Mouse (Mus musculus) stomach, embryonic 14.5 days (tissue): ENCODE data around the gene Gdf5. TPM values are rescaled to one million over a fixed set of nuclear protein-coding genes. Genes with fewer than 3 reads are reported as not detected.
A peak's percentile ranks its signal among the peaks of the same experiment; 100 is the strongest.
"Not testable (repeated sequence)": the region's sequence is repeated elsewhere in the genome, so short reads cannot be mapped to it uniquely, and the experiment has no call there.

Experiments
- ATAC-seq: fragments of 200-750 bp; cut with Nextera tagmentation; 2 replicates; pipeline ENCODE4 v1.8.0; 2017; ENCODE audit warnings: low read depth, moderate TSS enrichment; ENCODE audit not compliant: insufficient number of reproducible peaks, insufficient read depth, low FRiP score
- H3K27ac ChIP-seq: fragments of 300-500 bp; sonication (generic); 2 replicates; pipeline ENCODE4 v1.5.1; 2014; ENCODE audit warnings: mild to moderate bottlenecking, low read length, moderate library complexity, mixed read lengths
- H3K27me3 ChIP-seq: fragments of 300-500 bp; sonication (generic); 2 replicates; pipeline ENCODE4 v1.6.1; 2014; ENCODE audit warnings: low read length, control low read depth, mixed read lengths; ENCODE audit not compliant: control insufficient read depth, insufficient read depth
- H3K36me3 ChIP-seq: fragments of 300-500 bp; sonication (generic); 2 replicates; pipeline ENCODE4 v1.6.1; 2014; ENCODE audit warnings: mild to moderate bottlenecking, control low read depth, low read length, moderate library complexity, mixed read lengths; ENCODE audit not compliant: control insufficient read depth, insufficient read depth
- H3K4me1 ChIP-seq: fragments of 300-500 bp; sonication (generic); 2 replicates; pipeline ENCODE4 v1.6.1; 2014; ENCODE audit warnings: low read length, control low read depth, mixed read lengths; ENCODE audit not compliant: control insufficient read depth, insufficient read depth
- H3K4me2 ChIP-seq: fragments of 300-500 bp; sonication (generic); replicated peaks from 2 replicates; pipeline ENCODE4 v1.6.1; 2014; ENCODE audit warnings: low read depth, low read length, control low read depth
- H3K4me3 ChIP-seq: fragments of 300-500 bp; sonication (generic); 2 replicates; pipeline ENCODE4 v1.5.1; 2014; ENCODE audit warnings: low read depth, low read length, control low read depth
- H3K9ac ChIP-seq: fragments of 300-500 bp; sonication (generic); replicated peaks from 2 replicates; pipeline ENCODE4 v1.6.1; 2014; ENCODE audit warnings: low read depth, mild to moderate bottlenecking, control low read depth, low read length, moderate library complexity, mixed read lengths
- H3K9me3 ChIP-seq: fragments of 300-500 bp; sonication (generic); 2 replicates; pipeline ENCODE4 v1.6.1; 2016; ENCODE audit warnings: low read depth, low read length, control low read depth; ENCODE audit not compliant: control insufficient read depth
- WGBS: fragments of 180-500 bp; shearing (Covaris S2); extraction: QIAGEN DNeasy Blood & Tissue Kit; methylation state at CpG from one replicate; pipeline ENCODE4 v1.1.7; 2014; 5-methylcytosine and 5-hydroxymethylcytosine counted together
- polyA plus RNA-seq: library from polyadenylated mRNA; unstranded; fragments of >200 nt; fragmentation: Nextera tagmentation; extraction: Ambion mirVana; gene quantifications from 2 replicates; pipeline ENCODE4 v1.2.1, GENCODE M21; 2014

Gdf5 gene
- polyA plus RNA-seq, 1 experiment from 2014 or later = 1.2 TPM

DNA sequence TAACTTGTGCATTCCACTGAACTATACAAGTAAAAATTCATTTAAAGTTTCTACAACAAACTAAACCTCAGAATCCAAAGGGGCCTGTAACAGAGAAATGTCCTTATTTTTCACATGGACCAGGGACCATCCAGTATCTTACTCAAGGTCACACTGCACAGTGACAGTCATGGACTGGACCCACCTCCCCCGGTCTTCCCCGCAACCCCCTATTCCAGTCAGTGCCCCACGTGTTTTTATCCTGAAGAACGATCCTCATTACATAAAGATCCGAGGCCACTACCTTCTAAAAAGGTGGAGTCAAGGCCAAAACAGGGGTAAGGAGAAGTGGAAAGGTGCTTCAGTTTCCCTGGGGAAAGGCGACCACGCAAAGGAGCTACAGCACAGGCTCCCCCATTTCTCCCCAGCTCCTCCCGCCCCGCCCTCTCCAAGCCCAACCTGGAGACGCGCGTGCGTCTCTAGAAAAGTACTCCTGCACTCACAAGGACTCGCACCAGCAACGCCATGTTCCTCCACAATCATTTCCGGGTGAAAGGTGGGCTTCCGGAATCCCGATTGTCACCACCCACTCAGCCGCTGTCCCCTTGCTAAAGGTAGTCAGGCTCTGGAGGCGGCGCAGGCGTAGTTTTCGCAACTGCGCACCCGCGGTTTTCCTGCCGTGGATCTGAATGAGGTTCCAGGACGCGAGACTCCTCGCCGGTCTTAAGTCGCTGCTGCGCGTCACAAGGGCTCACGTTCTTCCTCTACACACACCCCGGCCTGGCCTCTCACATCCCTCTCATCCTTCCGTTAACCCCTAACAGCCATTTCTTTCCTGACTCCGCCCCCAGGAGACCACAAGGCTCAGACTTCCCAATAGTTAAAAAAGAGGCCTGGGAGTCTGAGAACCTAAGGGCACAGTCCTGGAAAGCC, 15.4 kb downstream of the Gdf5 start, which contains the start of gene Uqcc1:
Gene Uqcc1, minus strand, starts transcription at position 780 of the 912 bp plus-strand sequence.
- Histone ChIP-seq H3K4me1 (peaks cover 7% of the 10 kb centered on the region), H3K4me3 (peak within 1 kb of the TSS; percentile 56), H3K9ac (peak within 1 kb of the TSS; percentile 50), H3K36me3 (no peaks in the 10 kb centered on the region), H3K4me2 (peak within 1 kb of the TSS; percentile 75), H3K9me3 (no peaks in the 10 kb centered on the region), H3K27me3 (no peaks in the 10 kb centered on the region), H3K27ac (peak within 1 kb of the TSS; percentile 88)
- under 1% methylated on average over 38 of the region's 38 CpGs for WGBS
- ATAC-seq = peak; percentile 88

DNA sequence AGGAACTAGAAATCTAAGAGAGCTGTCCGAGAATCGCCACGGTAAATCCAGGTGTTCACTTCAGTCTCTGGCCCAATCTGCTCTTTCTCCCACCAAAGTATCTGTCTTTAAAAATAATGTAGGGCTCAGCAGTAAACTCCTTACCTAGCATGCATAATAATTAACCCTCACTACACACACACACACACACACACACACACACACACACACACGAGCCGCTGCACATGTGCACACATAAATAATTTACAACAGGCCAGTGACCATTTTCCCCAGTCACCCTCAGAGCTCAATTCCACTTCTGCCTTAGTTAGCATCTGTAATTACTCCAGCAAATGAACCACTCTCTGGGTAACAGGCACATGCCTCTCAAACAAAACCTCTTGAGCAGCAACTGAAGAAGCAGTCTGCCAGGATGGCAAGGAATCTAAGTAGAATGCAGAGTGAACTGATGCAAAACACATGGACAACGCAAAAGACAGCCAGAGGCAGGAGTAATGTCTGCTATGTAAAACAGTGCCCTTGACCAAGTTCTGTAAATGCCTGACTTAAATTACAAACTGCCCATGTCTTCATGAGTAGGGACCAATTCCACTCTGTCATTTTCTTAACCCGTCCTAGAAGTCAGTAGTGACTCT, 16.3 kb downstream of the Gdf5 start:
- no peaks in the 10 kb centered on the region for H3K9me3 ChIP-seq
- H3K4me2 ChIP-seq = peak overlapping the region; percentile 75
- WGBS = 74% methylated on average over 7 of the region's 7 CpGs
- H3K4me3 ChIP-seq = peak overlapping the region; percentile 56
- H3K9ac ChIP-seq = peak overlapping the region; percentile 50
- no peaks in the 10 kb centered on the region for H3K27me3 ChIP-seq
- H3K36me3 ChIP-seq = no peaks in the 10 kb centered on the region
- no peak for ATAC-seq
- H3K4me1 ChIP-seq = peaks cover 7% of the 10 kb centered on the region
- no peak overlapping the region for H3K27ac ChIP-seq

DNA sequence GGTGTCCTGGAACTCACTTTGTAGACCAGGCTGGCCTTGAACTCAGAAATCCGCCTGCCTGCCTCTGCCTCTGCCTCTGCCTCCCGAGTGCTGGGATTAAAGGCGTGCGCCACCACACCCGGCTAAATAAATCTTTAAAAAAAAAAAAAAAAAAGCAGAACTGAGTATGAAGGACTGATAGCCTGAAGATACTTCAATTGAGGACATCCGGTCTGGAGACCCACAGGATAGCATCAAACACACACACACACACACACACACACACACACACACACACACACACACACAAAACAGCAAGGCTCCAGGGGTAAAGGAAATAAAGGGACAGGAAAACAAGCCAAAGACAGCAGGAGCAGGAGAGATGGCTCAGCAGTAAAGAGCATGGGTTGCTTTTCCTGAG, 20.0 kb downstream of the Gdf5 start:
- not testable (repeated sequence) for H3K4me1 ChIP-seq, H3K9me3 ChIP-seq, H3K27ac ChIP-seq, H3K9ac ChIP-seq, H3K4me2 ChIP-seq, H3K27me3 ChIP-seq, ATAC-seq, H3K4me3 ChIP-seq, H3K36me3 ChIP-seq
- 93% methylated on average over 6 of the region's 6 CpGs for WGBS

DNA sequence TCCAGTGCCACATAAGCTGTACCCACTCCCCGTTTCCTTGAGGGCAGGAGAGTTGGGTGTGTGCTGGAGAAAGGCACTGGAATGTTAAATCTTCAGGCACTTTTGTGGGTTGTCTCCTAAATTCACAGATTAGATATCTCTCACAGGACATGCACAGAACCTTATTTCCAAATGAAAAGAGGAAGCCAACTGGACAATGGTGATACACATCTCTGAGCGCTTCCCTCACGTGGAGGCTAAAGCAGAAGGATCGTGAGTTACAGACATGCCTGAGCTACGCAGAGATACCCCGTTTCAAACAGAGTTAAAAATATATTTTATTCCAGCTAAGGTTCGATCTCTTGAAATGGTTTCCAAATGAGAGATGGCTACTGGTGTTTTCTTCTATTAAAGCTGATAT, 22.0 kb downstream of the Gdf5 start:
- Histone ChIP-seq H3K4me2 (no peak overlapping the region), H3K4me1 (no peaks in the 10 kb centered on the region), H3K9me3 (no peaks in the 10 kb centered on the region), H3K36me3 (peaks cover 11% of the 10 kb centered on the region; the same call in 1 of the 2 replicates), H3K27ac (no peak overlapping the region), H3K4me3 (no peak overlapping the region), H3K9ac (no peak overlapping the region), H3K27me3 (no peaks in the 10 kb centered on the region)
- WGBS = 95% methylated on average over 7 of the region's 7 CpGs
- ATAC-seq = no peak

DNA sequence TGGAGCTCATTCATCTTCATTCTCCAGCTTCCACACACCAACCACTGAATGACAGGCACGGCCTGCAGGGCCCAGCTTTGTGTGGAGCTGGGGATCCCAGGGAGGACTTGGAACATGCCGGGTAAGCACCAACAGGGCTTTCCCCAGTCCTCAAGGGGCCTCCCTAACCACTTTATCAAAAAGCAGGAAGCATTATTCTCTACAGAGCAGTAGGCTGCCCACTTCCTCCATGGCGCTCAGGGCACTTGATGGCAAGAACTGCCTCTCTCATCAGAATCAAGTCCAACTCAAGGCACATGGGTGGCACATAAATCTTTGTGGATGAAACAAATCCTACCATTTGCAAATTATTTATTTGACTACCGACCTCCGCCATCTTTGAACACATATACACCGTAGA, 30.5 kb downstream of the Gdf5 start:
- Histone ChIP-seq H3K9me3 (no peaks in the 10 kb centered on the region), H3K27me3 (no peaks in the 10 kb centered on the region), H3K4me1 (no peaks in the 10 kb centered on the region), H3K9ac (no peak overlapping the region), H3K4me3 (no peak overlapping the region), H3K4me2 (no peak overlapping the region), H3K36me3 (peaks cover 26% of the 10 kb centered on the region; the same call in 1 of the 2 replicates), H3K27ac (no peak overlapping the region)
- no peak for ATAC-seq
- 84% methylated on average over 6 of the region's 6 CpGs for WGBS

DNA sequence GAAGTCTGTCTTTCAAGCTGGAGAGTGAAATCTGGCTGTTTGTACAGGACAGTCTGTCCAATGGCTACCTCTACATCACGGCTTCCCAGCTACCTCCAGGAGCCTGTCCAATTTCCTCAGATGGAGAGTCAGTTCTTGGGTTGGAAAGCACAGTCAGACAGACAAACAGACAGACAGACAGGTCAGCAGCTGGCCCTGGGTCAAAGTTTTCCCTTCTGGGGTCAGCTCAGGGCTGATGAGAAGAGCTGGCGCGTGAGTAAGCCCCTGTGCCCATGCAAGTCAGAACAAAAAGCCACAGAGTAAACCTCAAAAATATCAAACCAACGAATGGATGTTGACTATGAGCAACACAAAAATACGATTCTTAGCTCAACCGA, 41.5 kb downstream of the Gdf5 start:
- Histone ChIP-seq H3K4me2 (no peak overlapping the region), H3K9me3 (no peaks in the 10 kb centered on the region), H3K27me3 (no peaks in the 10 kb centered on the region), H3K36me3 (no peaks in the 10 kb centered on the region; the same call in none of the 2 replicates), H3K4me3 (no peak overlapping the region), H3K9ac (no peak overlapping the region), H3K27ac (no peak overlapping the region), H3K4me1 (no peaks in the 10 kb centered on the region)
- WGBS = 92% methylated on average over 6 of the region's 6 CpGs
- no peak for ATAC-seq

DNA sequence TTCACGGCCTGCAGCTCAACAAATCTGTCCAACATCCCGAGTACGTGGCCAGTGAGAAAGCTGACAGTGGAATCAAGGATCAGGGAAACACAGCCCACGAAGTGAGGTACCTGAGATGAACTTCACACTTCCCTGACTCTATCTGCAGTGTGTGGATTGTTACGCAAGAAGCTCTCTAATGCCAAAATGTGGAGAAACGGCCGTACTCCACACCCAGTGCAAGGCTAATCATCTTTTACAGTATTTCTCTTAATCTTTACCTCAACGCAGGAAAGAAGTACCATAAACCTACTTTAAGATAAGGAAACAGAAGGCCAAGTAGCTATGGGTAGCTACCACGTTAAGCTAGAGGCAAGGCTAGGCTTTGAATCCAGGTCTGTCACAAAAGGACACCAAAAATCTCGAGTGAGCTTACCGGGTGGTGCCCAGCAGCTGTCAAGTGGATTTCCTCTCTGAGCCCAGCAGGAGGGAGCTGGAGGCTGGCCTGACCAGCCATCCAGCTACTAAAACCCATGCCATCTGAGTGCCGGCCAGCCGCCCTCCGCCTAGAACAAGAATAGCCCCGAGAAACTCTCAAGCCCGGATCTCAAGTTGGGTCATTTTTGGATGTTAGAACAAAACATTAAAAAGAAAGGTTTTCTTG, 42.1 kb downstream of the Gdf5 start:
- no peak overlapping the region for H3K4me3 ChIP-seq
- no peaks in the 10 kb centered on the region for H3K4me1 ChIP-seq
- H3K27me3 ChIP-seq = no peaks in the 10 kb centered on the region
- H3K27ac ChIP-seq = no peak overlapping the region
- peaks cover 5% of the 10 kb centered on the region for H3K36me3 ChIP-seq
- ATAC-seq = no peak
- 89% methylated on average over 16 of the region's 16 CpGs for WGBS
- H3K9me3 ChIP-seq = no peaks in the 10 kb centered on the region
- H3K4me2 ChIP-seq = no peak overlapping the region
- H3K9ac ChIP-seq = no peak overlapping the region

DNA sequence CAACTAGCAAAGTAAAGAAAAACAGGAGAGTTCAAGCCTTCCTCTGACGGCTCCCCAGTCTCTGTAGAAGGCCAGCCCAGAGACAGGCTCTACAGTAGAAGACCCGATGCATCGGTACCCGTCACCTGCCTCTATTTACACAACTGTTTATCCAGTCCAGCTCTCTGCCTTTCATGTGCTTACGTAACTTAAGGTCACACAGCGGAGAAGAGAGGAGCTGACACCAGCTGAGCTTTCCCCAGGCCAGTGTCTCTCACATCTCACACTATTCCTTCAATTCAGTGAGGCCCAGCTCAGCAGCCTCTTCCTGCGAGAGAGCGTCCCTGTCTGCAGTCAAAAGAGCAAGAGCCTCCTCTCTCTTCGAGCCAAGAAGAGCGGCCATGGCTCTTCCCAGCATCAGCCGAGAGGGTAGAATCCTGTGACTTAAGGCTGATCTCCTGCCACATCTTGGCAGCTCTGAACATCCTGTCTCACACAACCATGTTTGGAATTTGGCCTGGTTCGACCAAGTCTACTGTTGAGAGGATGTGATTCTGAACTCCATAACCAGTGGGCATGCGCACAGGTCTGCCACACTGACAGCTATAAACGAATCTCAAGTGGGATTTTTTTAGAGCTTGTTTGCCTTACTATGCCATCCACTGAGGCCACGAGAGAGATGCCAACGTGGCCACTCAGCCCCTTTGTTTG, 50.0 kb downstream of the Gdf5 start:
- Histone ChIP-seq H3K4me1 (no peaks in the 10 kb centered on the region), H3K9me3 (no peaks in the 10 kb centered on the region), H3K27ac (no peak overlapping the region; the same call in 1 of the 2 replicates), H3K4me3 (no peak overlapping the region), H3K36me3 (peaks cover 13% of the 10 kb centered on the region), H3K9ac (no peak overlapping the region), H3K27me3 (no peaks in the 10 kb centered on the region), H3K4me2 (no peak overlapping the region)
- WGBS = 71% methylated on average over 16 of the region's 16 CpGs
- ATAC-seq = peak; percentile 14; the same call in 1 of the 2 replicates
